Mouse (Mus musculus) stomach, postnatal 0 days (tissue): ENCODE data around the gene P3h4.

Experiments used
- CTCF ChIP-seq: IDR thresholded peaks from 2 replicates; pipeline ENCODE4 v1.5.1; 2016; ENCODE audit warnings: antibody characterized with exemption, low read depth, mild to moderate bottlenecking, moderate library complexity
- EP300 ChIP-seq: optimal IDR thresholded peaks from 2 replicates; pipeline ENCODE3; 2016; ENCODE audit warnings: antibody characterized with exemption

- TF ChIP-seq CTCF (no peak), EP300 (no peak)
Observed at GRCm38 (mm10) chr11:100441797-100442196, 27.2 kb upstream of the P3h4 start, which contains the start of the genes Nt5c3b and Klhl10.
